ENCODE assay signal across 18 mouse cellular contexts in the genomic region with DNA sequence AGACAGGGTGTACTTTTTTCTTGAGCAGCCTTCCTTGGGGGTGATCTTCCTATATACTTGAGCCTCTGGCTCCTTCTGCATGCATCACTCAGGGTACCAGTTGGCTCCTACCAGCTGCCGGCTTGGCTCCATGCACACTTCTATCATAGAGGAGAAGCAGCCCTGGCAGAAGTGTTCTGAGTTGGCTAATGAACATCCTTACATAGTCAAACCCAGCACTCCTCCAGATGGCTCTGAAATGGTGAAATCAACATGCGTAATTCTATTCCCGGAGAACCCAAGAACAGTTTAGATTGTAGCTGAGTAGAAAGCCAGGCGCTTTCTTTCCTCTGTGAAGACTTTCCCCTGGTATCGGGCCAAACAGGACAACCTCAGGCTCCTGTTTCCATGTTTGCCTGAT.
DNase-seq lines count a peak whose midpoint lies in the region; ATAC-seq and TF ChIP-seq lines count a peak whose summit lies in the region.
"Had no signal": no experiment of that assay in that cellular context is flagged by ENCODE, and none has a peak within 500 bp of the region (broad histone marks: within the 10 kb centered on the region; RNA-seq: fewer than 3 reads in every experiment).

No protein-coding gene starts in this region.

- no peak overlapping the region for H3K27ac ChIP-seq in left cerebral cortex, adult 2 months
- H3K27ac ChIP-seq in hindbrain, embryonic 16.5 days (ENCODE audit: low read depth, low read length), result no peak overlapping the region
- H3K27ac ChIP-seq: embryonic facial prominence, embryonic 13.5 days; heart, embryonic 13.5 days; hindbrain, embryonic 15.5 days; liver, embryonic 13.5 days; stomach, postnatal 0 days had no signal

- no peak overlapping the region for H3K4me3 ChIP-seq in left cerebral cortex, adult 2 months
- H3K4me3 ChIP-seq in hindbrain, embryonic 16.5 days (ENCODE audit: low read length), result no peak overlapping the region
- H3K4me3 ChIP-seq: embryonic facial prominence, embryonic 13.5 days; heart, embryonic 13.5 days; hindbrain, embryonic 15.5 days; liver, embryonic 13.5 days had no signal

- 79% methylated on average over 5 of the region's 5 CpGs for WGBS in hindbrain, embryonic 16.5 days

- intact Hi-C loops in left cerebral cortex, adult 2 months (cut with DNase I), result loop anchor here (2.0 to 5.0 kb wide), 3 partner anchors 108 to 137 kb away; no protein-coding TSS in a partner anchor

- no peak overlapping the region for H3K9ac ChIP-seq in hindbrain, embryonic 16.5 days (ENCODE audit: low read depth, low read length)
- H3K9ac ChIP-seq: embryonic facial prominence, embryonic 13.5 days; heart, embryonic 13.5 days; hindbrain, embryonic 15.5 days; liver, embryonic 13.5 days had no signal

- H3K4me2 ChIP-seq in hindbrain, embryonic 16.5 days (ENCODE audit: low read length), result no peak overlapping the region
- H3K4me2 ChIP-seq: embryonic facial prominence, embryonic 13.5 days; heart, embryonic 13.5 days; hindbrain, embryonic 15.5 days; liver, embryonic 13.5 days had no signal

- H3K36me3 ChIP-seq in hindbrain, embryonic 16.5 days (ENCODE audit: control insufficient read depth, insufficient read depth, low read length), result no peaks in the 10 kb centered on the region
- H3K36me3 ChIP-seq: heart, embryonic 13.5 days; hindbrain, embryonic 15.5 days; liver, embryonic 13.5 days had no signal

- H3K9me3 ChIP-seq in hindbrain, embryonic 16.5 days (ENCODE audit: control insufficient read depth, low read length), result no peaks in the 10 kb centered on the region
- H3K9me3 ChIP-seq: embryonic facial prominence, embryonic 13.5 days; heart, embryonic 13.5 days; hindbrain, embryonic 15.5 days; liver, embryonic 13.5 days had no signal

- peak; percentile 7 to 11 for DNase-seq in heart, adult 9 months (ENCODE audit: low spot score in 2 of 2)
- DNase-seq in heart, adult 11 months, result no peak
- peak; percentile 51 to 73 for DNase-seq in frontal cortex, postnatal 36 days (ENCODE audit: low spot score in 2 of 2)
- peak; percentile 16 to 33 for DNase-seq in left cerebral cortex, adult 2 months (ENCODE audit: extremely low spot score in 1 of 2, low spot score in 2 of 2)
- DNase-seq in right cerebral cortex, postnatal 36 days (ENCODE audit: low spot score in 2 of 2), result peak; percentile 64 to 78
- no peak for DNase-seq in spleen, adult 12 weeks (ENCODE audit: low spot score)
- no peak for DNase-seq in yolk sac, embryonic 10.5 days (ENCODE audit: low spot score)
- DNase-seq: cerebellum, adult 9-11 months; gastrocnemius, postnatal 10 days; liver, embryonic 13.5 days; lung, postnatal 14 days had no signal

- H3K27me3 ChIP-seq in hindbrain, embryonic 16.5 days (replicated peaks; ENCODE audit: control insufficient read depth, insufficient read depth, low read length), result no peaks in the 10 kb centered on the region
- H3K27me3 ChIP-seq: hindbrain, embryonic 15.5 days; liver, embryonic 13.5 days had no signal

- H3K4me1 ChIP-seq in hindbrain, embryonic 16.5 days (ENCODE audit: control insufficient read depth, insufficient read depth, low read depth, low read length), result peaks cover 5% of the 10 kb centered on the region
- H3K4me1 ChIP-seq: heart, embryonic 13.5 days had no signal

- no peak for TF ChIP-seq CTCF in left cerebral cortex, adult 2 months (IDR thresholded peaks at IDR 0.05)

- ATAC-seq in hindbrain, embryonic 16.5 days, result no peak
- ATAC-seq: activated CD4-positive, CD25-positive, alpha-beta regulatory T cell, adult 4 months; midbrain, embryonic 16.5 days had no signal

Comparison
In these comparisons a context has a peak if more than half of its experiments do, and no peak if none do; other contexts are left out.
1. DNase-seq: peak in heart, adult 9 months (2 of 2), frontal cortex, postnatal 36 days (2 of 2), left cerebral cortex, adult 2 months (2 of 2) and right cerebral cortex, postnatal 36 days (2 of 2); none in heart, adult 11 months (single experiment), spleen, adult 12 weeks (single experiment) and yolk sac, embryonic 10.5 days (single experiment).